Mouse (Mus musculus) forebrain, embryonic 16.5 days (tissue): ENCODE data around the gene Zfp451. TPM values are rescaled to one million over a fixed set of nuclear protein-coding genes. Genes with fewer than 3 reads are reported as not detected.

Experiments
- ATAC-seq: fragments of 200-750 bp; cut with Nextera tagmentation; 2 replicates; pipeline ENCODE4 v1.8.0; 2017; ENCODE audit warnings: mild to moderate bottlenecking, moderate library complexity
- H3K27ac ChIP-seq: fragments of 300-500 bp; sonication (generic); 2 replicates; pipeline ENCODE4 v1.5.1; 2014; ENCODE audit warnings: low read length, control low read depth
- H3K27me3 ChIP-seq: fragments of 300-500 bp; sonication (generic); replicated peaks from 2 replicates; pipeline ENCODE4 v1.6.1; 2014; ENCODE audit warnings: low read length; ENCODE audit not compliant: control insufficient read depth, insufficient read depth
- H3K36me3 ChIP-seq: fragments of 300-500 bp; sonication (generic); 2 replicates; pipeline ENCODE4 v1.6.1; 2014; ENCODE audit not compliant: control insufficient read depth, insufficient read depth
- H3K4me1 ChIP-seq: fragments of 300-500 bp; sonication (generic); replicated peaks from 2 replicates; pipeline ENCODE4 v1.6.1; 2014; ENCODE audit warnings: low read length; ENCODE audit not compliant: control insufficient read depth, insufficient read depth
- H3K4me2 ChIP-seq: fragments of 300-500 bp; sonication (generic); 2 replicates; pipeline ENCODE4 v1.6.1; 2014; ENCODE audit warnings: mild to moderate bottlenecking, low read length, control low read depth
- H3K4me3 ChIP-seq: fragments of 300-500 bp; sonication (generic); replicated peaks from 2 replicates; pipeline ENCODE4 v1.5.1; 2014; ENCODE audit warnings: mild to moderate bottlenecking, low read length, control low read depth
- H3K9ac ChIP-seq: fragments of 300-500 bp; sonication (generic); replicated peaks from 2 replicates; pipeline ENCODE4 v1.6.1; 2014; ENCODE audit warnings: low read depth, low read length, control low read depth
- H3K9me3 ChIP-seq: fragments of 300-500 bp; sonication (generic); 2 replicates; pipeline ENCODE4 v1.6.1; 2016; ENCODE audit warnings: low read length; ENCODE audit not compliant: control insufficient read depth
- WGBS: fragments of 180-500 bp; shearing (Covaris S2); extraction: QIAGEN DNeasy Blood & Tissue Kit; methylation state at CpG from one replicate; pipeline ENCODE4 v1.1.7; 2014; 5-methylcytosine and 5-hydroxymethylcytosine counted together
- polyA plus RNA-seq: library from polyadenylated mRNA; unstranded; fragments of >200 nt; fragmentation: Nextera tagmentation; extraction: Ambion mirVana; gene quantifications from 2 replicates; pipeline ENCODE4 v1.2.1, GENCODE M21; 2015

Zfp451 gene
- polyA plus RNA-seq, 1 experiment from 2014 or later = 50.9 TPM

DNA sequence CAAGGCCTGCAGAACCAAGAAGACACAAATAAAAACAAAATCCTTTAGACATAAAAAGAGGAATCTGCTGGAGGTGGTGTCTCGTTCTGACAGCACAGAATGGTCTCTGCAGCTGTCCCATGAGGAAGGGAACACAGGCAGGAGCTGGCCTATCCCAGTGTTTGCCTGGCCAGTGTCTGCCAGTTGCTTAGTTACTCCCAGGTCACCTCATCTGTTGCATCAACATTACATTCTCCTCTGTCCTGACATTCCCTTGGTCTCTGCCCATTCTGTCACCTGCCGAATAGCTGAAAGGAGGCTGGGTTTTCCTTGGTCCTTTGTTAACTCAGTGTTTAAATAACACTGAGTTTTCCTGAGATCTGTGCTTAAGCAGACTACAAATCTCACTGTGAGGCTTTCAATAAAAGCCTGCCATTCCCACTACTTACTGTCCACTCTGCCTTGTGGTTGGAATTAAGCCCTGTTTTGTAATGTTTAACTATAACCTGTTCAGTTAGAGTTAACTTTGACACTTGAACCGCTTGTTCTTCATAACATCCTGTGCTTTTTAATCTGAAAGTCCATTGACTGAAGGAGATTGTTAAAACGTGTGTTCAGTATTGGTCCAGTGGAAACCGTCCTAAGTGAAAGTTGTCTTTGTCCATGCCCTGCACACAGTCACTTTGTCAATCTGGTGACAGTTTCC is 80.3 kb downstream of the Zfp451 start:
- no peak overlapping the region for H3K9ac ChIP-seq
- no peaks in the 10 kb centered on the region for H3K9me3 ChIP-seq
- peaks cover 21% of the 10 kb centered on the region for H3K36me3 ChIP-seq
- no peaks in the 10 kb centered on the region for H3K4me1 ChIP-seq
- H3K4me2 ChIP-seq = no peak overlapping the region
- 70% methylated on average over 5 of the region's 5 CpGs for WGBS
- no peak overlapping the region for H3K27ac ChIP-seq
- H3K27me3 ChIP-seq = no peaks in the 10 kb centered on the region
- no peak for ATAC-seq
- no peak overlapping the region for H3K4me3 ChIP-seq

- H3K27ac ChIP-seq = no peak overlapping the region
- ATAC-seq = no peak
- no peaks in the 10 kb centered on the region for H3K4me1 ChIP-seq
- H3K9me3 ChIP-seq = no peaks in the 10 kb centered on the region
- H3K4me3 ChIP-seq = no peak overlapping the region
- 91% methylated on average over 9 of the region's 9 CpGs for WGBS
- no peak overlapping the region for H3K9ac ChIP-seq
- H3K36me3 ChIP-seq = peaks cover 22% of the 10 kb centered on the region
- H3K4me2 ChIP-seq = no peak overlapping the region
- no peaks in the 10 kb centered on the region for H3K27me3 ChIP-seq
Observed at GRCm38 (mm10) chr1:33733044-33733443, 81.4 kb downstream of the Zfp451 start.

- no peaks in the 10 kb centered on the region for H3K9me3 ChIP-seq
- no peak overlapping the region for H3K4me2 ChIP-seq
- no peak overlapping the region for H3K27ac ChIP-seq
- H3K9ac ChIP-seq = no peak overlapping the region
- no peak overlapping the region for H3K4me3 ChIP-seq
- no peaks in the 10 kb centered on the region for H3K27me3 ChIP-seq
- H3K36me3 ChIP-seq = peaks cover 32% of the 10 kb centered on the region
- ATAC-seq = no peak
- H3K4me1 ChIP-seq = peaks cover 14% of the 10 kb centered on the region
- WGBS = 94% methylated on average over 5 of the region's 5 CpGs
Observed at GRCm38 (mm10) chr1:33725086-33725485, 89.3 kb downstream of the Zfp451 start.

DNA sequence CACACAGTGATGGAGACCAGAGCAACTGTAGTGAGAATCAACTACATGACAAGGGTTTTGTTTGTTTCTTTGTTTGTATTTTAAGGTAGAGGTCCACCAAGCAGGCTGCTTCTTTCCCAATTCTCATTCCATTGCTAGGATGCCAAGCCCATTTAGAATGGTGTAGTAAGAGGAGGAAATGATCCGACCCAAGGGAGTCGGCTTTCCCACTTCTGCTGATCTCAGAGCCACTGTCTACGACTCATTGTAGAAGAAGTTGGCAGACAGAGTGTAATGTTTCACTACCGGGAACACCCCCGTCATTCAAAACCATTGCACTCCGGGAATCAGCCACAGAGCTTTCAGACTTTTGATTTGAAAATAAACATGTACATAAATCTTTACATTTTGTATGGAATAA is 89.9 kb downstream of the Zfp451 start:
- WGBS = 91% methylated on average over 6 of the region's 6 CpGs
- no peaks in the 10 kb centered on the region for H3K27me3 ChIP-seq
- no peak overlapping the region for H3K9ac ChIP-seq
- H3K4me3 ChIP-seq = no peak overlapping the region
- no peak overlapping the region for H3K4me2 ChIP-seq
- peaks cover 15% of the 10 kb centered on the region for H3K4me1 ChIP-seq
- ATAC-seq = no peak
- H3K9me3 ChIP-seq = no peaks in the 10 kb centered on the region
- no peak overlapping the region for H3K27ac ChIP-seq
- H3K36me3 ChIP-seq = peaks cover 32% of the 10 kb centered on the region

DNA sequence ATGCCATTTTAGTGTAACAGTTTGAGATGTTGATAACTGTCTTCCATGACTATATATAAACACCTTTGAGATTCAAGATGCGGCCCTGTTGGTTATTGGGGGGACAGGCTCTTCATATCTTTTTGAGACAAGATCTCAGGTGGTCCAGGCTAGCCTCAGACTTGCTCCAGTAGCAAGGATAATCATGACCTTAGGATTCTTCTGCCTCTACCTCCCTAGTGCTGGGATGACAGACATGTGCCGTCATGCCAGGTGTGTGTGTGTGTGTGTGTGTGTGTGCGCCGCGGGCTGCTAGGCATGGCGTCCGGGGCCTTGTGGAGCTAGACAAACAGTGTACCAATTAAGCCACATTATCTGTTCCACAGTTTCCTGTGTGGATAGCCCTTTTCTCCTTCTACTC is 93.4 kb downstream of the Zfp451 start:
- Histone ChIP-seq H3K4me3 (peak overlapping the region; percentile 30), H3K4me2 (peak overlapping the region; percentile 66), H3K9me3 (no peaks in the 10 kb centered on the region), H3K36me3 (peaks cover 21% of the 10 kb centered on the region), H3K27me3 (no peaks in the 10 kb centered on the region), H3K9ac (peak overlapping the region; percentile 19; the same call in 1 of the 2 replicates), H3K4me1 (peaks cover 18% of the 10 kb centered on the region), H3K27ac (no peak overlapping the region)
- no peak for ATAC-seq
- WGBS = 48% methylated on average over 7 of the region's 7 CpGs

DNA sequence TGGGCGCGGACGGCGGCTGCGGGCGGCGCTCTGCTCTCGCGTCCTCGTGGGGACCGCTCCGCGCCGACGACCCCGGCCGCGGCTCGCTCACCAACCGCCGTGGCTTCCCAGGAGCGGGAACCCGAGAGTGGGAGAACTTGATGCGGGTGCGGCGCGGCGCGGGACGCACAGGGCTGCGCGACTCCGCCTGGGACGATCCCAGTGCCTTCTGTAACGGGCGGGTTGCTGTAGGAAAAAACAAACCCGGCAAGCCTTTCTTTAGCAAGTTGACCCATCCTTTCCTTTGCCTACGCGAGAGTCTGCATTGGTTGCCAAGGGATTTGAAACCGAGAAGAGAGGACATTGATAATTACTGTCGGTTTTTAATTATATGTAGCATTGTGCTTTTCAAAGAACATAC is 94.2 kb downstream of the Zfp451 start:
- peak overlapping the region; percentile 96 for H3K27ac ChIP-seq
- ATAC-seq = peak; percentile 79
- no peaks in the 10 kb centered on the region for H3K9me3 ChIP-seq

GRCm38 (mm10) chr1:33719733-33720225 is 94.6 kb downstream of the Zfp451 start, which contains the start of gene Rab23:
TSS of gene Rab23 (plus strand) at chr1:33719887.
- H3K27me3 ChIP-seq = no peaks in the 10 kb centered on the region
- under 1% methylated on average over 51 of the region's 54 CpGs for WGBS
- peaks cover 16% of the 10 kb centered on the region for H3K36me3 ChIP-seq
- H3K27ac ChIP-seq = peak within 1 kb of the TSS; percentile 96
- H3K4me2 ChIP-seq = peak within 1 kb of the TSS; percentile 66
- H3K4me1 ChIP-seq = peaks cover 19% of the 10 kb centered on the region
- ATAC-seq = peak; percentile 97
- peak within 1 kb of the TSS; percentile 84 for H3K4me3 ChIP-seq
- H3K9ac ChIP-seq = peak within 1 kb of the TSS; percentile 92
- H3K9me3 ChIP-seq = no peaks in the 10 kb centered on the region

More for the DNA sequence above, 94.2 kb downstream of the Zfp451 start:
- peak overlapping the region; percentile 84 for H3K4me3 ChIP-seq
- H3K9ac ChIP-seq = peak overlapping the region; percentile 92
- WGBS = 0% methylated on average over 32 of the region's 41 CpGs
- peaks cover 19% of the 10 kb centered on the region for H3K36me3 ChIP-seq
- peaks cover 18% of the 10 kb centered on the region for H3K4me1 ChIP-seq
- H3K27me3 ChIP-seq = no peaks in the 10 kb centered on the region
- H3K4me2 ChIP-seq = peak overlapping the region; percentile 66

DNA sequence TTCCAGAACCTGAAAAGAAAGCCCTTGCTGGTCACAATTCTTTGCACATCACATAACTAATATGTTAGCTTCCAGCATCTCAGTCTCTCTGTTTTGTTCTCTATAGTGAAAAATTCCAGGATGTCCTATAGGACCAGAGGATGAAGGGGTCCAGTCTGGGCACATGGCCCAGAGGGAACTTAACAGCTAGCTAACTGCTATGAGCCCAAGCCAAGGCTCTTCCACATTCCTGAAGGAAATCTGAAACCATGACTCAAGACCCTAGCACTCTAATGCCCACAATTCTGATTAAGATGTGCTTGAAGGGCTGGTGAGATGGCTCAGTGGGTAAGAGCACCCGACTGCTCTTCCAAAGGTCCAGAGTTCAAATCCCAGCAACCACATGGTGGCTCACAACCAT is 96.8 kb downstream of the Zfp451 start:
- H3K36me3 ChIP-seq = peaks cover 3% of the 10 kb centered on the region
- H3K9ac ChIP-seq = no peak overlapping the region
- H3K4me3 ChIP-seq = no peak overlapping the region
- WGBS = 100% methylated on average over 1 of the region's 1 CpGs
- no peaks in the 10 kb centered on the region for H3K9me3 ChIP-seq
- no peak overlapping the region for H3K27ac ChIP-seq
- peaks cover 21% of the 10 kb centered on the region for H3K4me1 ChIP-seq
- no peak for ATAC-seq
- no peak overlapping the region for H3K4me2 ChIP-seq
- H3K27me3 ChIP-seq = no peaks in the 10 kb centered on the region

DNA sequence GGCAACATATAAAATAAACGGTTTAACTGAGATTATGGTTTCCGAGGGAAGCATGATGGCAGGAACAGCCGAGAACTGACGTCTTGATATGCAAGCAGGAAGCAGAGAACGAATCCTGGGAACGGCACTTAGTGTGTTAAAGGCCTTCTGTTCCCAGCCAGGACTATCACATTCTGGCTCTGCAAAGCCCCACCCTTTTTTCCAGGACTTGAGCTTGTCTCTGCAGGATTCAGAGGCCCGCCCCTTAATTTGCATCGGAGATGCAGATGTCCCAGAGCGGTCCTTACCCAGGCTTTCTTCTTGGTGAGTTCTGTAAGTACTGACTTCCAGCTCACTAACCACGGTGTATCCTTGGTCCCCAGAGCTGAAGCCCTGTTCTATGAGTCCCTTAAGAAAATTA is 99.6 kb downstream of the Zfp451 start:
- no peak overlapping the region for H3K4me3 ChIP-seq
- H3K4me1 ChIP-seq = peaks cover 7% of the 10 kb centered on the region
- no peaks in the 10 kb centered on the region for H3K27me3 ChIP-seq
- no peaks in the 10 kb centered on the region for H3K36me3 ChIP-seq
- ATAC-seq = peak; percentile 25; the same call in 1 of the 2 replicates
- no peak overlapping the region for H3K27ac ChIP-seq
- peak overlapping the region; percentile 31; the same call in 1 of the 2 replicates for H3K4me2 ChIP-seq
- H3K9ac ChIP-seq = no peak overlapping the region
- no peaks in the 10 kb centered on the region for H3K9me3 ChIP-seq
- WGBS = 7% methylated on average over 10 of the region's 10 CpGs
